7 mouse cellular contexts compared by ENCODE assay signal in genomic region chr10:96373481-96373880, GRCm38 (mm10).
DNase-seq lines count a peak whose midpoint lies in the region; ATAC-seq and TF ChIP-seq lines count a peak whose summit lies in the region.

No protein-coding gene starts in this region.

- WGBS in stomach, embryonic 14.5 days, result 59% methylated on average over 7 of the region's 7 CpGs
- 67% methylated on average over 7 of the region's 7 CpGs for WGBS in stomach, postnatal 0 days
- 17% methylated on average over 7 of the region's 7 CpGs for WGBS in spleen, adult 2 months

- H3K27me3 ChIP-seq in stomach, embryonic 14.5 days (ENCODE audit: control insufficient read depth, insufficient read depth, low read length), result no peaks in the 10 kb centered on the region
- H3K27me3 ChIP-seq in stomach, postnatal 0 days (ENCODE audit: control insufficient read depth, insufficient read depth, low read length), result no peaks in the 10 kb centered on the region
- no peaks in the 10 kb centered on the region for H3K27me3 ChIP-seq in spleen, adult 2 months (ENCODE audit: control insufficient read depth, insufficient read depth, low read length)

- no peak for TF ChIP-seq CTCF in stomach, postnatal 0 days (IDR thresholded peaks at IDR 0.05; ENCODE audit: low read depth)
- TF ChIP-seq CTCF in spleen, adult 2 months (IDR thresholded peaks at IDR 0.05; ENCODE audit: extremely low read depth, insufficient read depth, insufficient read length, insufficient replicate concordance), result no peak

- H3K4me3 ChIP-seq in stomach, embryonic 14.5 days (ENCODE audit: low read depth, low read length), result no peak overlapping the region
- no peak overlapping the region for H3K4me3 ChIP-seq in stomach, postnatal 0 days (ENCODE audit: low read depth, low read length)
- no peak overlapping the region for H3K4me3 ChIP-seq in spleen, adult 2 months (ENCODE audit: extremely low read depth, insufficient read depth, insufficient read length)

- H3K4me1 ChIP-seq in stomach, embryonic 14.5 days (ENCODE audit: control insufficient read depth, insufficient read depth, low read length), result 0 out of 2 replicates have a peak, but pooled peaks cover 3% of the 10 kb centered on the region
- no peaks in the 10 kb centered on the region for H3K4me1 ChIP-seq in stomach, postnatal 0 days (replicated peaks; ENCODE audit: control insufficient read depth, insufficient read depth)
- peaks cover 44% of the 10 kb centered on the region for H3K4me1 ChIP-seq in spleen, adult 2 months (ENCODE audit: control insufficient read depth, insufficient read depth, insufficient read length)

- DNase-seq in stomach, postnatal 0 days (ENCODE audit: low spot score), result no peak
- peak; percentile 62 to 69 for DNase-seq in spleen, adult 2 months (ENCODE audit: low read depth in 1 of 2, low spot score in 2 of 2)
- no peak for DNase-seq in right cerebral cortex, postnatal 4 days
- no peak for DNase-seq in frontal cortex, postnatal 25 days (ENCODE audit: low spot score in 2 of 2)

- no peaks in the 10 kb centered on the region for H3K9me3 ChIP-seq in stomach, embryonic 14.5 days (ENCODE audit: control insufficient read depth, low read depth, low read length)
- H3K9me3 ChIP-seq in stomach, postnatal 0 days (ENCODE audit: control insufficient read depth, low read length), result no peaks in the 10 kb centered on the region

- H3K36me3 ChIP-seq in stomach, embryonic 14.5 days (ENCODE audit: control insufficient read depth, insufficient read depth, low read length), result no peaks in the 10 kb centered on the region
- no peaks in the 10 kb centered on the region for H3K36me3 ChIP-seq in stomach, postnatal 0 days (ENCODE audit: control insufficient read depth, insufficient read depth, low read length)
- H3K36me3 ChIP-seq in spleen, adult 2 months (ENCODE audit: control insufficient read depth, insufficient read depth, low read length), result no peaks in the 10 kb centered on the region

- no peak for ATAC-seq in stomach, embryonic 14.5 days (ENCODE audit: insufficient number of reproducible peaks, insufficient read depth, low FRiP score, low read depth)
- no peak for ATAC-seq in stomach, postnatal 0 days (ENCODE audit: low FRiP score, low TSS enrichment)
- ATAC-seq in inflammation-experienced regulatory T-cells, adult 6 months, result peak; percentile 24
- no peak for ATAC-seq in frontal cortex, adult (ENCODE audit: low TSS enrichment)

- TF ChIP-seq POLR2A in spleen, adult 2 months (IDR thresholded peaks at IDR 0.05; ENCODE audit: low read depth, low read length), result no peak; the same call in none of the 2 replicates

- no peak for TF ChIP-seq EP300 in stomach, postnatal 0 days (optimal IDR thresholded peaks at IDR 0.05)

- H3K27ac ChIP-seq in stomach, embryonic 14.5 days (ENCODE audit: low read length), result peak overlapping the region; percentile 29; the same call in 1 of the 2 replicates
- no peak overlapping the region for H3K27ac ChIP-seq in stomach, postnatal 0 days (replicated peaks)
- H3K27ac ChIP-seq in spleen, adult 2 months (ENCODE audit: insufficient read depth, low read length), result peak overlapping the region; percentile 98

- no peak overlapping the region for H3K9ac ChIP-seq in stomach, embryonic 14.5 days (replicated peaks; ENCODE audit: low read depth, low read length)
- no peak overlapping the region for H3K9ac ChIP-seq in stomach, postnatal 0 days (ENCODE audit: low read length)

- H3K4me2 ChIP-seq in stomach, embryonic 14.5 days (replicated peaks; ENCODE audit: low read depth, low read length), result no peak overlapping the region
- no peak overlapping the region for H3K4me2 ChIP-seq in stomach, postnatal 0 days (replicated peaks; ENCODE audit: low read depth)

Comparison
In these comparisons a context has a peak if more than half of its experiments do, and no peak if none do; other contexts are left out.
1. DNase-seq: peak in spleen, adult 2 months (2 of 2); none in stomach, postnatal 0 days (single experiment), right cerebral cortex, postnatal 4 days (single experiment) and frontal cortex, postnatal 25 days (0 of 2).